Mouse (Mus musculus) stomach, embryonic 14.5 days (tissue): Measurements from ENCODE around the gene Vrk1. TPM values are rescaled to one million over a fixed set of nuclear protein-coding genes. Genes with fewer than 3 reads are reported as not detected.

Experiments
- ATAC-seq: fragments of 200-750 bp; cut with Nextera tagmentation; 2 replicates; pipeline ENCODE4 v1.8.0; 2017; ENCODE audit warnings: low read depth, moderate TSS enrichment; ENCODE audit not compliant: insufficient number of reproducible peaks, insufficient read depth, low FRiP score
- H3K27ac ChIP-seq: fragments of 300-500 bp; sonication (generic); 2 replicates; pipeline ENCODE4 v1.5.1; 2014; ENCODE audit warnings: mild to moderate bottlenecking, low read length, moderate library complexity, mixed read lengths
- H3K27me3 ChIP-seq: fragments of 300-500 bp; sonication (generic); 2 replicates; pipeline ENCODE4 v1.6.1; 2014; ENCODE audit warnings: low read length, control low read depth, mixed read lengths; ENCODE audit not compliant: control insufficient read depth, insufficient read depth
- H3K36me3 ChIP-seq: fragments of 300-500 bp; sonication (generic); 2 replicates; pipeline ENCODE4 v1.6.1; 2014; ENCODE audit warnings: mild to moderate bottlenecking, control low read depth, low read length, moderate library complexity, mixed read lengths; ENCODE audit not compliant: control insufficient read depth, insufficient read depth
- H3K4me1 ChIP-seq: fragments of 300-500 bp; sonication (generic); 2 replicates; pipeline ENCODE4 v1.6.1; 2014; ENCODE audit warnings: low read length, control low read depth, mixed read lengths; ENCODE audit not compliant: control insufficient read depth, insufficient read depth
- H3K4me2 ChIP-seq: fragments of 300-500 bp; sonication (generic); replicated peaks from 2 replicates; pipeline ENCODE4 v1.6.1; 2014; ENCODE audit warnings: low read depth, low read length, control low read depth
- H3K4me3 ChIP-seq: fragments of 300-500 bp; sonication (generic); 2 replicates; pipeline ENCODE4 v1.5.1; 2014; ENCODE audit warnings: low read depth, low read length, control low read depth
- H3K9ac ChIP-seq: fragments of 300-500 bp; sonication (generic); replicated peaks from 2 replicates; pipeline ENCODE4 v1.6.1; 2014; ENCODE audit warnings: low read depth, mild to moderate bottlenecking, control low read depth, low read length, moderate library complexity, mixed read lengths
- H3K9me3 ChIP-seq: fragments of 300-500 bp; sonication (generic); 2 replicates; pipeline ENCODE4 v1.6.1; 2016; ENCODE audit warnings: low read depth, low read length, control low read depth; ENCODE audit not compliant: control insufficient read depth
- WGBS: fragments of 180-500 bp; shearing (Covaris S2); extraction: QIAGEN DNeasy Blood & Tissue Kit; methylation state at CpG from one replicate; pipeline ENCODE4 v1.1.7; 2014; 5-methylcytosine and 5-hydroxymethylcytosine counted together
- polyA plus RNA-seq: library from polyadenylated mRNA; unstranded; fragments of >200 nt; fragmentation: Nextera tagmentation; extraction: Ambion mirVana; gene quantifications from 2 replicates; pipeline ENCODE4 v1.2.1, GENCODE M21; 2014

The Vrk1 gene
- polyA plus RNA-seq, 1 experiment from 2014 or later, result 64.4 TPM

GRCm38 (mm10) chr12:106027372-106027771, 17.3 kb downstream of the Vrk1 start:
- H3K9ac ChIP-seq, result no peak overlapping the region
- no peaks in the 10 kb centered on the region for H3K27me3 ChIP-seq
- H3K4me1 ChIP-seq, result 0 out of 2 replicates have a peak, but pooled peaks cover 3% of the 10 kb centered on the region
- no peak for ATAC-seq
- WGBS, result 90% methylated on average over 5 of the region's 5 CpGs
- no peak overlapping the region for H3K27ac ChIP-seq
- H3K36me3 ChIP-seq, result no peaks in the 10 kb centered on the region
- H3K9me3 ChIP-seq, result no peaks in the 10 kb centered on the region
- no peak overlapping the region for H3K4me3 ChIP-seq
- no peak overlapping the region for H3K4me2 ChIP-seq

DNA sequence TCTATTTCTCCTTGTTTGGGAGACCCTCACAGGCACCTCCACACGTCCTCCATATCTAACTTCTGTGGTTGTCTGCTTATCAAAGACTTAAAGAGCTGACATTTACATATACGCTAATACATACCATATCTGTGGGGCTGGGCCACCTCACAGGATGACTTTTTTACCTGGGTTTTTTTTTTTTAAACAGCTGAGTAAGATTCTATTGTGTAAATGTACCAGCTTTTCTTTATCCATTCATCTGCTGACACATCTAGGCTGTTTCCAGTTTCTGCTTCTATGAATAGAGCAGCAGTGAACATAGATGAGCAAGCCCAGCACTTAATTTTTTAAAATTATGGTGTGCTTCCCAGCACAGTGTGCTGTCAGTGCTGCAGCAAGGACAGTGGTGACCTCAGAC, 19.6 kb downstream of the Vrk1 start:
- H3K36me3 ChIP-seq, result no peaks in the 10 kb centered on the region
- H3K9me3 ChIP-seq, result no peaks in the 10 kb centered on the region
- 0 out of 2 replicates have a peak, but pooled peaks cover 3% of the 10 kb centered on the region for H3K4me1 ChIP-seq
- H3K4me2 ChIP-seq, result no peak overlapping the region
- 64% methylated on average over 2 of the region's 2 CpGs for WGBS
- no peak for ATAC-seq
- H3K27ac ChIP-seq, result no peak overlapping the region
- H3K27me3 ChIP-seq, result no peaks in the 10 kb centered on the region
- H3K4me3 ChIP-seq, result no peak overlapping the region
- no peak overlapping the region for H3K9ac ChIP-seq

GRCm38 (mm10) chr12:106030146-106030745, 20.2 kb downstream of the Vrk1 start:
- ATAC-seq, result no peak
- Histone ChIP-seq H3K4me2 (no peak overlapping the region), H3K4me1 (0 out of 2 replicates have a peak, but pooled peaks cover 3% of the 10 kb centered on the region), H3K36me3 (no peaks in the 10 kb centered on the region), H3K27ac (no peak overlapping the region), H3K9me3 (no peaks in the 10 kb centered on the region), H3K9ac (no peak overlapping the region), H3K4me3 (no peak overlapping the region), H3K27me3 (no peaks in the 10 kb centered on the region)
- whole genome bisulfite sequencing, result 74% methylated on average over 7 of the region's 7 CpGs

- H3K9ac ChIP-seq, result no peak overlapping the region
- no peaks in the 10 kb centered on the region for H3K27me3 ChIP-seq
- 0 out of 2 replicates have a peak, but pooled peaks cover 3% of the 10 kb centered on the region for H3K4me1 ChIP-seq
- H3K36me3 ChIP-seq, result no peaks in the 10 kb centered on the region
- ATAC-seq, result no peak
- H3K9me3 ChIP-seq, result no peaks in the 10 kb centered on the region
- H3K27ac ChIP-seq, result no peak overlapping the region
- no peak overlapping the region for H3K4me2 ChIP-seq
- 81% methylated on average over 7 of the region's 7 CpGs for WGBS
- no peak overlapping the region for H3K4me3 ChIP-seq
These were observed 20.8 kb downstream of the Vrk1 start for GRCm38 (mm10) chr12:106030796-106031195.

DNA sequence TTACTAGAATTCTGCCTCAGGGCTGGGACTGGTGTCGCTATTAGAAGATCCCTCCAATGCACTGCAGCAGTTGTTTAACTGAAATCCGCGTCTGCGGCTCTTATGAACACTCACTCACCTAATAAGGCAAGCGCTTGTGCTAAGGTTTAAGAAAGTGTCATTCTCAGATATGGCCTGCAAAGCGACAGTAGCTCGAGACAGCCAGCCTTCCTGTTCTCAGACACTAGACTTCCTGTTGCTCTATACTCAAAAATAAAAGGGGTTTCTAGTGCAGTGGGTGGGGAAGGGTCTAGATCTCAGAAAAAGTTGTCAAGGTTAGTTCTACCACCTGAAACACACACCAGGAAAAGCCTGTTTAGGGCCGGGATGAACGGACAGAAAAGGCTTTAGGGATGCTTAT, 21.9 kb downstream of the Vrk1 start:
- WGBS, result 69% methylated on average over 9 of the region's 9 CpGs
- Histone ChIP-seq H3K4me2 (no peak overlapping the region), H3K36me3 (no peaks in the 10 kb centered on the region), H3K4me3 (no peak overlapping the region), H3K27ac (peak overlapping the region; percentile 39; the same call in 1 of the 2 replicates), H3K4me1 (0 out of 2 replicates have a peak, but pooled peaks cover 3% of the 10 kb centered on the region), H3K9me3 (no peaks in the 10 kb centered on the region), H3K27me3 (no peaks in the 10 kb centered on the region), H3K9ac (no peak overlapping the region)
- ATAC-seq, result no peak

- 92% methylated on average over 12 of the region's 12 CpGs for WGBS
- Histone ChIP-seq H3K27ac (peak overlapping the region; percentile 39; the same call in 1 of the 2 replicates), H3K9ac (no peak overlapping the region), H3K27me3 (no peaks in the 10 kb centered on the region), H3K4me2 (no peak overlapping the region), H3K9me3 (no peaks in the 10 kb centered on the region), H3K4me1 (0 out of 2 replicates have a peak, but pooled peaks cover 3% of the 10 kb centered on the region), H3K4me3 (no peak overlapping the region), H3K36me3 (no peaks in the 10 kb centered on the region)
- no peak for ATAC-seq
These were observed 22.3 kb downstream of the Vrk1 start for GRCm38 (mm10) chr12:106032361-106032760.

- ATAC-seq, result no peak
- Histone ChIP-seq H3K27me3 (no peaks in the 10 kb centered on the region), H3K9me3 (no peaks in the 10 kb centered on the region), H3K9ac (no peak overlapping the region), H3K4me3 (no peak overlapping the region), H3K4me1 (0 out of 2 replicates have a peak, but pooled peaks cover 3% of the 10 kb centered on the region), H3K36me3 (no peaks in the 10 kb centered on the region), H3K4me2 (no peak overlapping the region), H3K27ac (no peak overlapping the region)
- 85% methylated on average over 7 of the region's 7 CpGs for WGBS
These were observed 24.2 kb downstream of the Vrk1 start for GRCm38 (mm10) chr12:106034267-106034666.

- Histone ChIP-seq H3K4me1 (0 out of 2 replicates have a peak, but pooled peaks cover 3% of the 10 kb centered on the region), H3K4me2 (no peak overlapping the region), H3K27me3 (no peaks in the 10 kb centered on the region), H3K36me3 (no peaks in the 10 kb centered on the region), H3K27ac (no peak overlapping the region), H3K9me3 (no peaks in the 10 kb centered on the region), H3K4me3 (no peak overlapping the region), H3K9ac (no peak overlapping the region)
- 93% methylated on average over 9 of the region's 9 CpGs for WGBS
- ATAC-seq, result no peak
These were observed 24.7 kb downstream of the Vrk1 start for GRCm38 (mm10) chr12:106034761-106035160.

GRCm38 (mm10) chr12:106040259-106040658, 30.2 kb downstream of the Vrk1 start:
- ATAC-seq, result no peak
- H3K36me3 ChIP-seq, result peaks cover 13% of the 10 kb centered on the region

More at GRCm38 (mm10) chr12:106040259-106040658, 30.2 kb downstream of the Vrk1 start:
- Histone ChIP-seq H3K27ac (no peak overlapping the region), H3K9me3 (no peaks in the 10 kb centered on the region), H3K9ac (no peak overlapping the region), H3K4me1 (no peaks in the 10 kb centered on the region), H3K4me3 (no peak overlapping the region), H3K4me2 (no peak overlapping the region), H3K27me3 (no peaks in the 10 kb centered on the region)
- WGBS, result 90% methylated on average over 7 of the region's 7 CpGs
